Mouse (Mus musculus) retina, embryonic 14.5 days (tissue): ENCODE results near the gene Sox12.
A peak's percentile ranks its signal among the peaks of the same experiment; 100 is the strongest.
"Not testable (repeated sequence)": the region's sequence is repeated elsewhere in the genome, so short reads cannot be mapped to it uniquely, and the experiment has no call there.

Experiments
- DNase-seq: peaks from one replicate; pipeline ENCODE4 v3.0.0-alpha.2; 2015; ENCODE audit warnings: low spot score

Gene Sox12

GRCm38 (mm10) chr2:152397680-152398435, at the start of gene Sox12:
Sox12 (minus strand) TSS chr2:152398063.
- peak; percentile 96 for DNase-seq

GRCm38 (mm10) chr2:152447461-152447860, 49.6 kb upstream of the Sox12 start:
- no peak for DNase-seq

GRCm38 (mm10) chr2:152446642-152447041, 48.8 kb upstream of the Sox12 start:
- no peak for DNase-seq

GRCm38 (mm10) chr2:152443281-152443680, 45.4 kb upstream of the Sox12 start:
- DNase-seq, result no peak

GRCm38 (mm10) chr2:152442322-152442721, 44.5 kb upstream of the Sox12 start:
- no peak for DNase-seq

GRCm38 (mm10) chr2:152439833-152440232, 42.0 kb upstream of the Sox12 start:
- no peak for DNase-seq

GRCm38 (mm10) chr2:152438963-152439362, 41.1 kb upstream of the Sox12 start:
- DNase-seq, result no peak

GRCm38 (mm10) chr2:152436983-152437860, 39.4 kb upstream of the Sox12 start:
- peak; percentile 95 for DNase-seq

- no peak for DNase-seq
These were observed 38.6 kb upstream of the Sox12 start for GRCm38 (mm10) chr2:152436405-152436901.

GRCm38 (mm10) chr2:152428481-152428880, 30.6 kb upstream of the Sox12 start:
- not testable (repeated sequence) for DNase-seq

- peak; percentile 35 for DNase-seq
These were observed 29.6 kb upstream of the Sox12 start for GRCm38 (mm10) chr2:152427493-152427892.

GRCm38 (mm10) chr2:152415786-152416185, 17.9 kb upstream of the Sox12 start:
- DNase-seq, result no peak

GRCm38 (mm10) chr2:152415287-152415686, 17.4 kb upstream of the Sox12 start, which contains the start of gene 6820408C15Rik:
6820408C15Rik (plus strand) TSS chr2:152415587.
- no peak for DNase-seq

- peak; percentile 90 for DNase-seq
These were observed 16.8 kb upstream of the Sox12 start, which contains the start of gene Zcchc3 for GRCm38 (mm10) chr2:152414591-152415165. Zcchc3 (minus strand) TSS chr2:152415027.

- peak; percentile 54 for DNase-seq
These were observed 16.1 kb upstream of the Sox12 start for GRCm38 (mm10) chr2:152413765-152414584.

GRCm38 (mm10) chr2:152413158-152413764, 15.4 kb upstream of the Sox12 start:
- no peak for DNase-seq

- DNase-seq, result no peak
These were observed 14.8 kb upstream of the Sox12 start for GRCm38 (mm10) chr2:152412526-152413157.

GRCm38 (mm10) chr2:152411471-152411870, 13.6 kb upstream of the Sox12 start:
- DNase-seq, result no peak

- DNase-seq, result peak; percentile 92
These were observed 13.1 kb upstream of the Sox12 start for GRCm38 (mm10) chr2:152410971-152411371.

GRCm38 (mm10) chr2:152409781-152410180, 11.9 kb upstream of the Sox12 start:
- DNase-seq, result no peak
